Mouse (Mus musculus) cerebellum, postnatal 10 days (tissue): ENCODE data around the gene Mpi.

ENCODE experiments used
- DNase-seq, 2 experiments: peaks; one replicate each; pipeline ENCODE4 v3.0.0; 2021; ENCODE audit warnings: mixed read lengths in 2 of 2

The Mpi gene

DNA sequence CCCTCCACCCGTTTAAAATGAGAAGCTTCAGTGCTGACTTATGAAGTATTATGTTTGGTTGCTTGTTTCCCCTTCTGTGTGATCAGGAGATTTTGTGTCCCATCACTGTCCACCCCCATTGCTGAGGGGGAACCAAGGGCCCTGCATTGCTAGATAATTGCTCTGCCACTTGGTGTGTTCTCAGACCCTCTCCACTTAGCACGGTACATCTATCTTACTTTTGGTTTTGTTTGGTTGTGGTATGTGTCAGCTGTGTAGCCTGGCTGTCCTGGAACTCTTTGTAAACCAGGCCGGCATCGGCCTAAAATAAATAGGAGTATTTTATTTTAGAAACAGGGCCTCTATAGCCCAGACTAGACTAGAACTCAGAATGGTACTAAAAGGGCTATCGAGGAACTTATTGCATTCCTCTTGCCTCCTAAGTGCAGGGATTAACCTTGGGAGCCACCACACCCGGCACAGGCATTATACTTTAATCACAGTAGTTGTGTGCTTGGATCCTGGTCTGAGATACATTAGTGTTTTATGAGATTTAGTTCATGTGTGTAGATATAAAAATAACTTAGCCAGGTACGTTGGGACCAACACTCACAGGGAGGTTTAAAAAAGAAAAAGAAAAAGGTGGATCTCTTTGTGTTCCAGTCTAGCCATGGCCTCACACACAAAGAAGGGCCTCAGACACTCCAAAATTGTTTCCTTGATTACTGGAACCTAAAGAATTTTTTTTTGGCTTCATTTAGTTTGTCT, 30.3 kb downstream of the Mpi start:
- DNase-seq, result no peak

DNA sequence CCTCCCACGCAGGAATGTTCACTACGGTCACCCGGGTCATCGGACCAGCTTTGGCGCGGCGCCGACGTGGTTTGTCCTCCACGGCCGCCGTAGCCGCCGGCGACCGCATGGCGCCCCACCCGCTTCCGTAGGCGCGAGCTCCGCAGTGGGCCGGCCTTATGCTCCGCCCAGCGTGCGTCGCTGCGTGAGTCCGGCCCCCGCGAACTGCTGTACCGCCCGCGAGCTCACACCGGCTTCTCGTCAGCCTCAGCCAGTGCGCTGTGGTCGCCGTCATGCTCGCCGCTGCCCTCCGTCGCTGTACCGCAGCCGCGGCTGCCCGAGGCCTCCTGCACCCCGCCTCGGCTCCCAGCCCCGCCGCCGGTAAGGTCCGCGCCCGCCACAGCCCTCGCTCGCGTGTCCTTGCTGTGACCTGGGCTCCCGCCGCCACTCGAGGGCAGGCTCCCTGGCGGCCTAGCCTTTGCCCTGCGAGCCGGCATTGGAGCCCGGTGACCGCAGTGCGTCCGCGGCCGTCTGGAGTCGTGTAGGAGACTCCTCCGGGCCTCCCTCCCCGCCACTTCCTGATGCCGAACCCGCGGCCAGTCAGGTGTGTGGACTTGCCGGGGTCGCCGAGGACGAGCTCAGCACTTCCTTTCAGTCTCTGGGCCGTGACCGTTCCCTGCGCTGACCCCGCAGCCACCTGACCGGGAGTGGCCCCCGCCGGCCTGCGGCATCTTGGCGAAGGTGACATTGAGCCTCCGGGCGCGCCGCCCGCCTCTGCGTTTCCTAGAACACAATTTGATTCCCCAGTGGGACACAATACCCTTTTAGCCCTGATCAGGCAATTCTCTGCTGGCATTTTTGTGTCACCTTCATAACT, 31.3 kb downstream of the Mpi start, which contains the start of gene Cox5a:
Cox5a (plus strand) TSS at position 219 of the 856 bp plus-strand sequence.
- peak; percentile 98 for DNase-seq

DNA sequence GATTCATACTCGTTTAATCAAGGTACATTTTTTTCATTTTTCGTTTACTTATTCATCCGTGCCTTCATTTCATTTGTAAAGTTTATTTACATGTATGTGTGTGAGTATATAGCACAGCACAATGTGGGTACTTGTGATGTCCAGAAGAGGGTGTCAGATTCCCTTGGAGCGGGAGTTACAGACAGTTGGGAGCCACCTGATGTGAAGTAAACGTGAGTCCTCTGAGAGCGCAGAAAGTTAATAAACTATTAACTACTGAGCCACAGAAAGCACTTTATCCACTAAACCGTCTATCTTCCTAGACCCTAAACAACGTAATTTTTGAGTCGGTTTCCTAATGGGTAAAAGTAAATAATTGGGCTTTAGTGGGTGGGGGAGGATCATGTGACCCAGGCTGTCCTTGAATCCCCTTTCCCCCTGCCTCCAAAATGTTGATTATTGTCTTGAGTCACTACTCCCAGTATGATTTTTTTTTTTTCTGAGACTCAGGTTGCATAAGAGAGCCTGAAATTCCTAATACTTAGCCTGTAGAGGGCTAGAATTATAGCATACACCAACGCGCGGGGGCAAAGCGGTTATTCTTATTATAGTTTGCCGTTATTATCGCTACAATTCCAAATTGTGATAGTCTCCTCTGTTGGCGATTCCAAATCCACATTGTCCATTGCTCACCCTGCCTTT, 32.0 kb downstream of the Mpi start:
- no peak for DNase-seq

DNA sequence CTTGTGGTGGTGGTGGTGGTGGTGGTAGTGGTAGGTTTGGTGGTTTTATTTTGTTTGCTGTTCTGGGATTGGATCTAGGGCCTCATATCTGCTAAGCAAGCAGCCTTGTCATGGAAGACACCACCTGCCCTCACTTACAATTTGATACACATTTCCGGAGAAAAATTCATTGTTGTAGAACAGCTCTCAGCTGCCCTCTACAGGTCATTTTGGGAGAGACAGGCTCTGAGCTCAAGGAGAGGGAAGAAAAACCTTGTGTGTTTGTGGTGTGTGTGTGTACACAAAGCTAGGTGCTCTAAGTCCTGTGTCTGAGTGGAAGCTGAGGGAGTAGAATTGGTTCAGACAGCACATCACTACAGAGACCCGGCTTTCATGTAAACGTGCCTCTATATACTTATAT, 35.5 kb downstream of the Mpi start:
- DNase-seq, result peak; percentile 84 to 90

DNA sequence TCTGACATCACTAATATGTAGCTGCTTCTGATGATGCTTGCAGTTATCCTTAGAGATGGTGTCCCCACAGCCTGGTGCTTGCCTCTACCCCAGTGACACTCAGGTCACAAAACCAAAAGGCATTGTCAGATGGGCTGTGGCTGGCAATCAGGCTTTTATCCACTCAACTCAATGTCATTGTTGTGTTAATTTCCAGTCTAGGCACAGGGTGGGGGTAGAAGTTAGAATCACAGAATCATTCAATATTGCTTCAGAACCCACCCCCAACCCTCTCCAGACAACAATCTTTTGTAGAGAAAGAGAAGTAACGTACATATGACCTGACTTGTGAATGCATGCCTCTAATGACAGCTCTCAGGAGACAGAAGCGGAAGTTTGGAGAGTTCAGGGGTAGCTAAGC, 42.0 kb downstream of the Mpi start:
- no peak for DNase-seq

DNA sequence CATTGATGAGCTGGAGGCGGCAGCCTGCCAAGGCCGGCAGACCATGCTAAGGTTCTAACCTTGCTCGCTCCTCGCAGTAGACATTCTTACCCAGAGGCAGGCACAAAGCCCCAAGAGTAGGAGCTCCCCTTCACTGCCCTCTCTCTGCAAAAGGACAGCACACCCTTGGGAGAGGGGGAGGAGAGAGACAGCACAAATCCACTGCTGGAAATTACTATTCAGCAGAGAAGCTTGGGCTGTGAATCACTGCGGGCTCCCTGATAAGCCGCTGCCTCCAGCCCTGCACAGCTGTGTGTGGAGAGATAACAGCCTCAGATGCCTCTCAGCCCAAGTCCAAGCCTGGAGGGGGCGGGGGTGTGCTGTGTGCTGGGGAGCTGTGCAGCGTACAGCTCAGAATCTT, 46.9 kb downstream of the Mpi start:
- peak in 1 of 2 experiments; percentile 29 for DNase-seq

DNA sequence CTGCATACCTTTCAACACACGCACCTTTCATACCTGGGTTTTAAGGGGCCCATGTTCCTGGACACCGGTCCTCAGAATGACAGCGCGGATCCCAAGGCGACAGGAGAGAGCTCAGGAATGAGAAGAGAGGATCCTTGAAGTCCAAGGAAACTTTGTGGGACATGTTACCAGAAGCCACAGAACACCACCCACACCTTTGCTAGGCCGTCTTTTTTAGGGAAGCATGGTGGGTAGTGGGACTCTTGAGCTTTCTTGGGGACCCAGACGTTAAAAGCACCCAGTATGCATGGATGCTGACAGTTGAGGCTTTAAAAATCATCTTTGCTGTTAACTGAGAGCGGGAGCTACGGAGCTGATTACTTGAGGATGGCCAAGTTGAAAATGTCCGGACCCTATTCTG, 47.7 kb downstream of the Mpi start:
- DNase-seq, result no peak

DNA sequence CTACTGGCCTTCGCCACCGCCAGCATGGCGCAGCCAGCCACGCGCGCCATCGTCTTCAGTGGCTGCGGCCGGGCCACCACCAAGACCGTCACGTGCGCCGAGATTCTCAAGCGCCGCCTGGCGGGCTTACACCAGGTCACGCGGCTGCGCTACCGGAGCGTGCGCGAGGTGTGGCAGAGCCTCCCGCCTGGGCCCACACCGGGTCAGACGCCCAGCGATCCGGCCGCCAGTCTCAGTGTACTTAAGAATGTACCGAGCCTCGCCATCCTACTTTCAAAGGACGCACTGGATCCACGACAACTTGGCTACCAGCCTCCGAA, 48.2 kb downstream of the Mpi start:
- DNase-seq, result peak; percentile 79 to 80

DNA sequence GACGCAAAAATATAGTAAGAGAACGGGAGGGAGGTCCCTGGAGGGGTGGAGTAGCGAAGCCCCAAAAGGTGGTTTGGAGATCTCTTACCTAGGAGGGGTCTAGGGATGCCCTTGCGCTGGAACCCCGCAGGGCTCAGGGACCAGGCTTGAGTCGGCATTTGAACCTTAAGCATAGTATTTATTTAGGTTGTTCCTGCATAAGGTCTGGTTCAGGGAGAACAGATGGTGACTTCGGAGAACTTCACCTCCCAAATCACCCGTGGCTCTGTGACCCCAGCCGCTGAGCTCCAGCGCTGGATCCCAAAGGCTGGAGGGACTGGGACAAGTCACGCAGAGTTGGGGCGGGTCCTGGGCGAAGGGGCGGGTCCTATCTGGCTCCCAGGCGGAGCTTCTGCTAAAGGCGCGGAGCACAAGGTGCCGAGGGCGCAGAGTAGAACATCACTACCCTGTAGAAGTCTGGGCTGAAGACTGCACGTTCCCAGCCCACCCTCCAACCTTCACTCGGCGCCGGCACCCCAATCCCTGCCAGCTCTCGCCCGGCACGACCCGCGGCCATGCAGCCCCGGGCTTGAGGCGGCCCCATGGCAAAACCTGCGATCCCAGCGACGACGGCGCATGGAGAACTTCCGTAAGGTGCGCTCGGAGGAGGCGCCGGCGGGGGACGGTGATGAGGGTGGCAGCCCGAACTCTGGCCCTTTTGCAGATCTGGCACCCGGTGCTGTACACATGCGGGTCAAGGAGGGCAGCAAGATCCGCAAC, 48.8 kb downstream of the Mpi start, which contains the start of gene Rpp25:
Rpp25 (plus strand) TSS at position 405 of the 759 bp plus-strand sequence.
- peak in 1 of 2 experiments; percentile 58 for DNase-seq

DNA sequence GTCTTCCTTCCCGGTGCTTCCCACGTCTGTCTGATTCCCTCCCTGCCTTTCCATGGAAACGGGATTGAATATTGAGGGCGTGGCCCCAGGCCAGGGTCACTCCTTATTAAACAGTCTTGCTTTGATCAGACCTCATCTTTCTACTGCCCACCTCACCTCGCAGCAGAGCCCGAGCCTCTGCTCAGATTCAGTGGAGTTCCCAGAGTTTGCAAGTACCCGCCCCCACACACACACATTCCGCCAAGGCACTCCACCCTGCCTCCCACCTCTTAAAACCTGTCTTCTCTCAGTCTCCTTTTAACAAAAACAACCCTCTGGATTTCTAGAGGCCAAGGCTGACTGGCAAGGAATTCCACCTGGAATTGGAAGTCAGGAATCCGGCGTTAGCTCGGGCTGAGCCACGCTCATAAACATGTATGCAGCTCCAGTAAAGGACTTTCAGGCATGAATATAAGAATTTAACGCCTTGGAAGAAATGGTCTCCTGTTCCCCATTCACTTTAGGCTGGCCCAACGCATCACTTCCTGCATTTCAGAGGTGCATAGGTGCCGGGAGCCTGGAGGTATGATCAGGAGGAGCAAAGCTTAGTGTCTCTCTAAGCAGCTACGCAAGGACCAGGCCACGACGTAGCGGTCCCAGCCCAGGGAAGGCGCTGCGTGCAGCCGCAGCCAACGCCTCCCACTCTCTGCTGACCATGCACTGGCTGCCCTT, 49.5 kb downstream of the Mpi start:
- DNase-seq, result no peak

DNA sequence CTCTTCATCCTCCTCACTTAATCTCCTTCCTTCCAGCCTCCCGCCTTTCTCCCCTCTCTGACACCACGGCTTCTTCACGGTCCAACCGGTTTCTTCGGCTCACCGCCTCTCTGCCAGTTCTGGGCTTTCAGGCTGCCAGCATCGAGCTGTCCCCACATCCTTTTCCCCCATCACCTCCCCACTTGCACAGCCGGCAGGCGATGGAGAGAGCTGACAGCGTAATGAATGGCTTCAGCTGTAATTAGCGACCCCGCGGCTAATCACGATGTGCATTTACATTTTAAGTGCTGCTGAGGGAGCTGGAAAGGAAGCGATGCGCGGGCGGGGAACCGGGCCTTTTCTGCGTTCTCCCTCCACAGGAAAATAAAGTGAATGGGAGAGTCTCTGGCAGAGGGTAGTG, 50.7 kb downstream of the Mpi start:
- peak; percentile 48 to 56 for DNase-seq

DNA sequence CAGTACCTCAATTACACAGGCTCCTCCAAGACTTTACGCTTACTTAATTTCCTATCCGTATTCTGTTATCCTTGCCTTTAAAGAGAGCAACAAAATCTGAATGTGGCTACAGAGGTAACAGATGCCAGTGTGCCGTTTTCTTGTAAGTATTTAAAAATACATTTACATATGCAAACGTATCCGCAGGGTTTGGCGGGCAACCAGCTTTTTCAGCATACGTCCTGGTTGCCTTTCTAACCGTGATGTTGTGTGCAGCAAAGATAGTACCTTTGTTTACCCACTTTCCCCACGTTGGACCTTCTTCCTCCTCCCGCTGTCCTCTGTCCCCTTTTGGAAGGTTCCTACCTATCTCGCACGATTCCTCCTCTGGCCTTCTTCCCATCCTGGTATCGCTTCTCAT, 51.1 kb downstream of the Mpi start:
- DNase-seq, result no peak

DNA sequence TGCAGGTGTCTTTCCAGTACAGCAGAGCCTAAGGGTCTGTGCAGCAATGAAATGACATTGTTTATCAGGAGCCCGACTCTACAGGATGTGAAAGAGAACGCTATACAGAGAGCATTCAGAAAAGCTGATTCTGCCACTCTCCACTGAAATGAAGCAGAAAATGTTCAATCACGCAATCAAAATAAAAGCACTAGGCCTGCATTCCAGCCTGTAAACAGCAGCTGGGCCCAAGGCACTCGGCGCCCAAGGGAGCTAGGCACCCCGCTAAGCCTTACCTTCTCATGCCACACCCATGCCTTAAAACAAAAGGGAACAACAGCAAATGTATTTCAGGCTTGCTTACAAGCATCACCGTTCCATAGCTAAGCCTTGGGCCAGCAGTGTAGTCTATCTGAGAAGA, 54.0 kb downstream of the Mpi start:
- DNase-seq, result no peak

DNA sequence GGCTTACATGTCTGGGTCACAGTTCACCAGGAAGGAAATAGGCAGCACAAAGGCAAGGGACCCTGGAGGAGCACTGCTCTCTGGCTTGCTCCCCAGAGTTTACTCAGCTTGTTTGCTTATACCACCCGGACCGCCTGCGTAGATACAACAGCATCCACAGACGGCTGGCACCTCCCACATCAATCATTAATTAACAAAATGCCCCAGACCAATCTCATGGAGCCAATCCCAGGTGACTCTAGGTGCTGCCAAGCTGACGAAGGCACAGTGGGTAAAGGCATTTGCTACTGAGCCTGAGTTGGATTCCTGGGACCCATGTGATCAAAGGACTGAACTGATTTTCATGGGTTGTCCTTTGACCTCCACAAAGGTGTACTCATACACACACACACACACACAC, 55.3 kb downstream of the Mpi start:
- no peak for DNase-seq

DNA sequence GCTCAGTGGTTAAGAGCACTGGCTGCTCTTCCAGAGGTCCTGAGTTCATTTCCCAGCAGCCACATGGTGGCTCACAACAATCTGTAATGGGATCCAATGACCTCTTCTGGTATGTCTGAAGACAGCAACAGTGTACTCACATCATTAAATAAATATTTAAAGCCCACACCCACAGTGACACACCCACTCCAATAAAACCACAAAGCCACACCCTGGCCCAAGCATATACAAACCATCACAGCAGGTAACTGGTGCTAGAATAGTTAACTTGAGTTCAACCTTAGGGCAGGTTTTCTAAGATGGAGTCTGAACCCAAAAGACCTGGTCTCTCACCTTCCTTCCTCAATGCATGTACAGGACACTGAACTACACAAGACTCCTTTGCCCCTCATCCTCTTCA, 57.6 kb downstream of the Mpi start:
- DNase-seq, result no peak
